Comparison of ENCODE assay signal across 14 mouse cellular contexts in the genomic region with DNA sequence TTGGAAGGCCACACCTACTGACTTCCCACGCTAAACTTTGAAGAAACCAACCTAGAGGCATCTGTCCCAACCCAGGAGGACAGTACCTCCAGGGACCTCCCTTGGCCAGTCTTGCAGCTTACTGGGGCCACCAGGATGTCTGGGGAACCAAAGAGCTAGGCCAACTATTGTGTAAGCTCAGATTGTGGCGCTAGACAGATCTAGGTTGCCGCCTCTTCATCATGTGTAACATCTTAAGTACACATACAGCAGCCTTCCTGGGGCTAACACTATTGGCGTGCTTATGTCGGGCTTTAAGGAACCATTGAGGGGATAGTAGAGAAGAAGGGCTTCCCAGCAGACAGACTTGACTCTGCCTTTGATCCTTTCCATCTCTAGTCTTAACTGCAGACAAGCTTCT. TPM values are rescaled to one million over a fixed set of nuclear protein-coding genes. Genes with fewer than 3 reads are reported as not detected.
DNase-seq lines count a peak whose midpoint lies in the region; ATAC-seq and TF ChIP-seq lines count a peak whose summit lies in the region.
"Had no signal": no experiment of that assay in that cellular context is flagged by ENCODE, and none has a peak within 500 bp of the region (broad histone marks: within the 10 kb centered on the region; RNA-seq: fewer than 3 reads in every experiment).

No protein-coding gene starts in this region.

- no peak overlapping the region for H3K4me3 ChIP-seq in forebrain, embryonic 10.5 days
- H3K4me3 ChIP-seq in forebrain, embryonic 12.5 days (replicated peaks), result no peak overlapping the region
- no peak overlapping the region for H3K4me3 ChIP-seq in left cerebral cortex, adult 2 months
- H3K4me3 ChIP-seq: heart, embryonic 15.5 days; layer of hippocampus, adult 2 months; liver, embryonic 13.5 days; megakaryocyte, embryonic 14.5 days; stomach, embryonic 15.5 days had no signal

- peaks cover 6% of the 10 kb centered on the region for H3K36me3 ChIP-seq in forebrain, embryonic 10.5 days (replicated peaks)
- H3K36me3 ChIP-seq in forebrain, embryonic 12.5 days (replicated peaks), result peaks cover 8% of the 10 kb centered on the region; the same call in 1 of the 2 replicates
- H3K36me3 ChIP-seq: heart, embryonic 15.5 days; stomach, embryonic 15.5 days had no signal

- intact Hi-C loops in left cerebral cortex, adult 2 months (cut with DNase I), result loop anchor here (1.0 to 10.0 kb wide), 4 partner anchors 128 to 713 kb away; no protein-coding TSS in a partner anchor
- intact Hi-C loops in gastrocnemius, postnatal 36 days (cut with DNase I), result loop anchor here (2.0 to 5.0 kb wide), 2 partner anchors 127 to 216 kb away; no protein-coding TSS in a partner anchor

- no peak for TF ChIP-seq CTCF in left cerebral cortex, adult 2 months (IDR thresholded peaks at IDR 0.05)

- DNase-seq in forebrain, embryonic 10.5 days (ENCODE audit: extremely low spot score, low spot score), result no peak
- DNase-seq in left cerebral cortex, adult 2 months (ENCODE audit: extremely low spot score in 1 of 2, low spot score in 2 of 2), result no peak
- no peak for DNase-seq in left cerebral cortex, adult 11 months (ENCODE audit: low spot score)
- peak; percentile 11 for DNase-seq in thymus, postnatal 4 days
- no peak for DNase-seq in thymus, adult 18-20 months
- no peak for DNase-seq in gastrocnemius, postnatal 36 days

- no peak overlapping the region for H3K9ac ChIP-seq in forebrain, embryonic 12.5 days
- H3K9ac ChIP-seq: heart, embryonic 15.5 days; liver, embryonic 13.5 days; stomach, embryonic 15.5 days had no signal

- H3K27me3 ChIP-seq in forebrain, embryonic 10.5 days (ENCODE audit: poor library complexity, severe bottlenecking), result no peaks in the 10 kb centered on the region
- no peaks in the 10 kb centered on the region for H3K27me3 ChIP-seq in forebrain, embryonic 12.5 days
- H3K27me3 ChIP-seq: heart, embryonic 15.5 days; liver, embryonic 13.5 days; stomach, embryonic 15.5 days had no signal

- 76% methylated on average over 5 of the region's 5 CpGs for WGBS in forebrain, embryonic 10.5 days
- WGBS in forebrain, embryonic 12.5 days, result 79% methylated on average over 5 of the region's 5 CpGs

- H3K4me1 ChIP-seq in forebrain, embryonic 10.5 days, result 0 out of 2 replicates have a peak, but pooled peaks cover 10% of the 10 kb centered on the region
- H3K4me1 ChIP-seq in forebrain, embryonic 12.5 days, result peaks cover 7% of the 10 kb centered on the region; the same call in 1 of the 2 replicates
- H3K4me1 ChIP-seq: liver, embryonic 13.5 days had no signal

- H3K27ac ChIP-seq in forebrain, embryonic 10.5 days, result 0 out of 2 replicates have a peak overlapping the region, but pooled peaks have one; percentile 0
- no peak overlapping the region for H3K27ac ChIP-seq in forebrain, embryonic 12.5 days
- 0 out of 2 replicates have a peak overlapping the region, but pooled peaks have one; percentile 0 for H3K27ac ChIP-seq in left cerebral cortex, adult 2 months
- H3K27ac ChIP-seq: heart, embryonic 15.5 days; layer of hippocampus, adult 2 months; liver, embryonic 13.5 days; stomach, embryonic 15.5 days had no signal

- no peak overlapping the region for H3K4me2 ChIP-seq in forebrain, embryonic 12.5 days
- H3K4me2 ChIP-seq: heart, embryonic 15.5 days; liver, embryonic 13.5 days; stomach, embryonic 15.5 days had no signal

- H3K9me3 ChIP-seq in forebrain, embryonic 10.5 days, result no peaks in the 10 kb centered on the region
- H3K9me3 ChIP-seq in forebrain, embryonic 12.5 days, result no peaks in the 10 kb centered on the region
- H3K9me3 ChIP-seq: heart, embryonic 15.5 days; liver, embryonic 13.5 days; megakaryocyte, embryonic 14.5 days; stomach, embryonic 15.5 days had no signal

- ATAC-seq in forebrain, embryonic 12.5 days (ENCODE audit: low FRiP score), result no peak
- ATAC-seq: intestine, postnatal 0 days had no signal

RNA-seq across cellular contexts. Expression of a gene that starts 17.2 kb away (rescaled TPM):
- 0.16 and 0.19 TPM in 2 replicates for polyA plus RNA-seq in forebrain, embryonic 10.5 days (2016; fragmentation: Nextera tagmentation; extraction: Ambion mirVana)
- 0.68 and 0.70 TPM in 2 replicates for polyA plus RNA-seq in forebrain, embryonic 12.5 days (2016; fragmentation: Nextera tagmentation; extraction: Ambion mirVana)
- total RNA-seq in left cerebral cortex, adult 2 months (2021), result 10 to 100 TPM; 60.5 to 63.9 TPM
- under 1 TPM; 0.31 to 0.47 TPM for total RNA-seq in gastrocnemius, postnatal 36 days (2021)
- polyA plus RNA-seq: kidney, embryonic 14.5 days; liver, embryonic 13.5 days had no signal

Comparison
In these comparisons a context has a peak if more than half of its experiments do, and no peak if none do; other contexts are left out.
1. RNA of a gene that starts 17.2 kb away (total RNA-seq): 60.5 to 63.9 TPM in left cerebral cortex, adult 2 months; 0.31 to 0.47 TPM in gastrocnemius, postnatal 36 days; every median in the first group is over 10 times any median in the second.